Mouse (Mus musculus) gastrocnemius, postnatal 25 days (tissue): ENCODE results near the gene Tapbp. TPM values are rescaled to one million over a fixed set of nuclear protein-coding genes. Genes with fewer than 3 reads are reported as not detected.

Experiments used
- DNase-seq: peaks from one replicate; pipeline ENCODE4 v3.0.0; 2022
- total RNA-seq, 2 experiments: library from RNA; stranded (reverse); gene quantifications; 1 replicate in 1 of 2; 2 replicates in 1 of 2; pipeline ENCODE4 v1.2.3; 2021

The Tapbp gene
- total RNA-seq, 2 experiments from 2014 or later = 31.2 to 41.2 TPM

GRCm38 (mm10) chr17:33920282-33921097 is 4.8 kb downstream of the Tapbp start:
- peak; percentile 67 for DNase-seq

GRCm38 (mm10) chr17:33921361-33921760 is 5.7 kb downstream of the Tapbp start:
- no peak for DNase-seq

- no peak for DNase-seq
These were observed 9.0 kb downstream of the Tapbp start for GRCm38 (mm10) chr17:33924577-33925283.

- DNase-seq = no peak
These were observed 9.9 kb downstream of the Tapbp start for GRCm38 (mm10) chr17:33925406-33926116.

- DNase-seq = no peak
These were observed 10.7 kb downstream of the Tapbp start for GRCm38 (mm10) chr17:33926207-33926932.

- no peak for DNase-seq
These were observed 12.7 kb downstream of the Tapbp start for GRCm38 (mm10) chr17:33928251-33928947.

GRCm38 (mm10) chr17:33929371-33930279 is 13.9 kb downstream of the Tapbp start, which contains the start of gene Rgl2:
Gene Rgl2 (plus strand): TSS chr17:33929543.
- peak; percentile 91 for DNase-seq

GRCm38 (mm10) chr17:33930280-33931158 is 14.8 kb downstream of the Tapbp start:
- DNase-seq = no peak

- no peak for DNase-seq
These were observed 15.6 kb downstream of the Tapbp start for GRCm38 (mm10) chr17:33931159-33931866.

GRCm38 (mm10) chr17:33931947-33932346 is 16.2 kb downstream of the Tapbp start:
- no peak for DNase-seq

- DNase-seq = no peak
These were observed 16.7 kb downstream of the Tapbp start for GRCm38 (mm10) chr17:33932448-33932847.

- no peak for DNase-seq
These were observed 17.3 kb downstream of the Tapbp start for GRCm38 (mm10) chr17:33932970-33933369.

- no peak for DNase-seq
These were observed 19.8 kb downstream of the Tapbp start for GRCm38 (mm10) chr17:33935422-33936055.

- DNase-seq = no peak
These were observed 21.3 kb downstream of the Tapbp start for GRCm38 (mm10) chr17:33936993-33937392.

- DNase-seq = no peak
These were observed 23.1 kb downstream of the Tapbp start for GRCm38 (mm10) chr17:33938783-33939182.

GRCm38 (mm10) chr17:33940206-33940805 is 24.6 kb downstream of the Tapbp start, which contains the start of the genes Pfdn6 and Wdr46:
Gene Pfdn6 (minus strand): TSS chr17:33940343.
Gene Wdr46 (plus strand): TSS chr17:33940660.
- peak; percentile 73 for DNase-seq

GRCm38 (mm10) chr17:33940981-33941380 is 25.3 kb downstream of the Tapbp start:
- DNase-seq = no peak
